Mouse (Mus musculus) left cerebral cortex, postnatal 36 days (tissue): ENCODE measurements at regions not wholly inside any gene's neighbourhood (a gene's known extent, or its start where the extent isn't known, plus 50 kb on each side); places are given as distances from the start of the nearest gene placed in this dataset.

ENCODE experiments used
- DNase-seq, 2 experiments: peaks; one replicate each; pipeline ENCODE4 v3.0.0; 2021 to 2022; ENCODE audit warnings: low spot score in 2 of 2, mixed read lengths in 1 of 2
- intact Hi-C: fragments of 180-260 bp; cut with DNase I; formaldehyde crosslinking; loops from one replicate; pipeline ENCODE4 v1.15.1; 2025

DNA sequence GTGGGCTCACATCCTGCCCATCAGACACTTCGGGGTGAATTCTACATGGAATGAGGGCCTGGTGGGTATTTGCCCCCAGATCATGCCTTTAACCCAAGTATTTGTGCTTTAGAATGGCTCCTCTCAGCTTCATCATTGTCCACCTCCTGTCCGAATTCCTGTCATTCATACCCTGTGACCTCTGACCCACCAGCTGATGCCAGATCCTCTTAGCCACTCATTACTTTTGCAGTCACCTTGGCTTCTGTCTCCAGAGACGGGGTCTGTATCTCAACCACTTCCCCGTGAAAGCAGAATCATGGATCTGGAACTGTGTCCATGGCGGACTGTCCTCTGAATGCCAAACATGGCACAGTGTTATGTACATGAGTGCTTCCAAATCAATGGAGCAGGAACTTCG, 154.8 kb upstream of the Gm5148 start:
- intact Hi-C loops, result no loop called here
- no peak for DNase-seq

DNA sequence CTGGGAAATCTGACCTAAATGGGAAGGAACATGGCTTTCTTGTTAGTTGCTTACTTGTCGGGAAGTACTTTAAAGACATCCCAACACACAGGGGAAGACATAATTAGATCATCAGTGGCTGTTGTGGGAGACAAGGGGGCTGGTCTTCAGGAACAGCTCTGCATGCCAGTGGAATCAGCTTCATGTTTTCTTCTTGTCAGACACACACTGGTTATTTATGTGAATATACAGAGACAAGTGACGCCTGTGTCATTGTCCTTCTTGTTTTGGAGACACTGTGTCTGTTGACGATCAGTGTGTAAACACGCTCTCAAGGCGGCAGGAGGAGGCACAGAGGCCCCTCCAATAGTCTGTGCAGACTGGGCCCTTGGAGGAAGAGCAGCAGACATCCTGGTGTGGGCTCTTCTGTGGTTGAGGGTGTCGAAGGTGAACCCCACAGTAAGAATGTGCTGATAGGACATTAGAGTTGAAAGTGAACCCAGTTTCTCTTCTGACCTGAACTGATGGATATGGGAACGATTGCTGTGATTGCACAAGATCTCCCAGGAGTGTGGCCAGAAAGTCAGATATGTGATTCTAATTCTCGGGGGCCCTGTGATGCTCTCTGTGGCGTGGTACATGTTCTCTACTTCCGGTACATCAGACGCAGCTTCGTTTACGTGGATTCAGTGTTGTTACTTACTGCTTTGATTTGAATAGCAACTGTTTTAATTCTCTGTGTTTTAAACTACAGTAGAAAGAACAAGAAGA, 151.9 kb upstream of the Gm5148 start:
- no peak for DNase-seq
- intact Hi-C loops, result no loop called here

DNA sequence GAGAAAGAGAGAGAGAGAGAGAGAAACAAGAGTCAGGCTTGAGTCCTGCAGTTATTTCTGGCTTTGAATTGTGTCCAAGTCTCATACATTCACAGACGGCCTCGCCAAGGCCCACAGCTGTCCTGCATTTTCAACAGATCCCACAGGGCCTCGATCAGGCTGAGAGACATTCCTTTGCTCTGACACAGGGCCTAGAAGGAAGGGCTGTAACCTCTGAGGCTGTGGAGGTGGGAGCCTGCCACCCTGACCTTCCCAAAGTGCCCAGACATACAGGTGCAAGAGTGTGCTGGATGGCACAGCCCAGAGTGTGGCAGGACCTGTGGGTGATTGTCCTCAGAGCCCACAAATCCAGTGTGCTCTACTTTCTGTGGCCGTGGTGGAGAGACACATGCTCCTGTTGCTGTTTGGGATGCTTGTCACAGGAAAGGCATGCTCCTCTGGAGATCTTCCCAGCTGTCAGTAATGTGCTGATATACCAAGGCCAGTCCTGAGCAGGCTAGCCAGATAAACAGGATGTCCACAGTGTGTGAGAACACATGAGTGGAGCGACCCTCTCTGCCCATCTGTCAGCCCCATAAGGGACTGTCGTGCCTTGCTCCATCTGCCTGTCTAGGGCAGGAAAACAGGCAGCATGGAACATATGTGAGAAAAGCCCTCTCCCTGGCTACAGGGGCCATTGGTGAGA, 151.2 kb upstream of the Gm5148 start:
- DNase-seq, result peak in 1 of 2 experiments; percentile 13
- intact Hi-C loops, result no loop called here

DNA sequence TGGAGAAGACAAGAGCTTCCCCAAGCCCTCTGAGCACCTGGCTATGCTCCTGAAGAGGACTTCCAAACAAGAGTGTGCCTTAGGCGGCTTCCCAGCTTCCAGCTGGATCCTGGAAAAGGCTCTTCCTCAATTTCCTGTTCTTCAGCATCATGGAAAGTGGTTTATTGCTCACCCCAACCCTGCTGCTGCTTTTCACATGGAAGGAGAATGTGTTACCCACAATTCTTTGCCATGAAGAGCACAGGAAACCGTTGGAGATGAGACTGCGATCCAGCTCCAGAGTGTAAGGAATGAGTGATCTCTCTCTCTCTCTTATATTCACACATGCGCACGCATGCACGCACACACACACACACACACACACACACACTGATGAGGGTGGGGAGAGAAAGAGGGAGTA, 150.6 kb upstream of the Gm5148 start:
- intact Hi-C loops, result no loop called here
- DNase-seq, result no peak

DNA sequence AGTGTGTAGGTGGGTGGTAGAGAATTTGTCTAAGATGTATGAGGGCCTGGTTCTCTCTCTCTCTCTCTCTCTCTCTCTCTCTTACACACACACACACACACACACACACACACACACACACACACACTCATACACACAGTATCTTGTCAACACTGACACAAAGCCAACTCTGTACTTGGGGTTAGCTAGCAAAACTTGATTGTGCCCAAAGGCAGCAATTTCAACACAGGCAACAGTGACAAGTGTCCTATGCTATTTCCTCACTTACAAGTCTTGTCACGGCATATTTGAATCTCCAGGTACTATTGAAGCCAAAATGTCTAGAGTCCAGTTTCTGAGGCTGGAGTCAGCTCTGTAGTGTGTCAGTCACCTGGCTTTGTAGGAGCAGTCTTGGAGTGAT, 150.1 kb upstream of the Gm5148 start:
- no peak for DNase-seq
- intact Hi-C loops, result no loop called here

DNA sequence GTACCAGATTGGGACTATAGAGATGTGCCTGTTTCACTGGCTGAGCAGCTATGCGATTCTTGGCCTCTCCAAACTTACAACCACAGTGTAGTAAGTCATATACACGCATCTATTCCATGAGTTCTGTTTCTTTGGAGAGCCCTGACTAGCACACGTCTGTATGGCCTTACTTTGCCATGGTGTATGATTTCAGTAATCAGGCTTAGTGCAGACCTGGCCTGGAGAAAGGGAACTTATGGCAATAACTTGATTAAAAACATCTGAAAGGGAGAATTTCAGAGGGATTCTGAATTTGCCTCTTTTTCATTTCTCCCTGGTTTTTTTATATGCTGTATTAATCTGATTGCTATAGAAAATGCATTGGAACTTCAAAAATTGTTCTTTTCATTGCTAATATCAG, 148.0 kb upstream of the Gm5148 start:
- DNase-seq, result no peak
- intact Hi-C loops, result no loop called here

DNA sequence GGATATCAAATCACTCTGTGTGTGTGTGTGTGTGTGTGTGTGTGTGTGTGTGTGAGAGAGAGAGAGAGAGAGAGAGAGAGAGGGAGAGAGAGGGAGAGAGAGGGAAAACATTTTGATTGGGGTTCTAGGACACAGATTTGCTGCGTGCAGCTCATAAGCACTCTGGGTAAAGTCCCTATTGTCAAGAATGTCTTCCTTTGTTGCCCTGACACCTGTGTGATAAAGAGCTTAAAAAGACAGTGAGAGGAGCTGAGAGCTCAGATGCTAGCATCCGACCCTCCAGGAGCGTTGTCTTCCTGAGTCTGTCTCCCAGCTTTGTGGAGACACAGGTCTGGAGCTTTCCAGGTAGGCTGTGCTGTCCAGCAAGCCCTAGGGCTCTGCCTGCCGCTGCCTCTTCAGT, 146.8 kb upstream of the Gm5148 start:
- intact Hi-C loops, result no loop called here

DNA sequence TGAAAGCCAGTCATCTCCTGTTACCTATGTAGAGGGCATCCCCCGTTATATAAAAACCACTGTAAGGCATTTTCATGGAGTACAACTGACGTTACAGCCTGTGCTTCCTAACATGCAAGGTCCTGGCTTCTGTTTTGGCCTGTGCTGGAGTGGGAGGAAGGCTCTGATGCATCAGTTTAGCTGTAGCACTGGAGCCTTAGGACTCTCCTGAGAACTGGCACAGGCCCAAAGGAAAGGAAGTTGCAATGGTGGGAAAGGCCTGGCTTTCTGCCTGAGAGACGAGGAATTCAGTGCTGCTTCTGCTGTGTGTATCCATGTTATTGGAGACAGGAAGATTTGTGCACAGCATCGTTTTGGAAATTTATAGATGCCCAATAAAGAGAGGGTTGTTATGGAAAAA, 144.2 kb upstream of the Gm5148 start:
- intact Hi-C loops, result no loop called here
- DNase-seq, result no peak

More for the DNA sequence above, 146.8 kb upstream of the Gm5148 start:
- no peak for DNase-seq

DNA sequence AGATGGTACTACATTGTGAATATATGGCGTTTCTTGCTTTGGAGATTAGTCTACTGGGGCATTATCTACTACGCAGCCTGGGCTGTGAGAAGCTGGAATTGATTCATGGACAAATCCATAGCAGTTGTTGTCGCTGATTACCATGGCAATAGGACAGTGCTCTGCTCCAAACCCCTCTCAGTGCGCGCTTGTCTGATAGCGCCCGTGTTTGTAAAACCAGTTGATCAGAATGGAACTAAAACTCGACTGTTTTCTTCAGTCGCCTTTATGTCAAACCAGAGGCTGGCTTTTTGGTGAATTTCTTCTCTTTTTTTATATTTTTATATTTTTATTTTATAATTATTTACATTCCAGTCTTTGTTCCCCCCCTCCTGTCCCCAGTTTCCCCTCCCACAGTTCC, 138.5 kb upstream of the Gm5148 start:
- intact Hi-C loops, result no loop called here
- no peak for DNase-seq

DNA sequence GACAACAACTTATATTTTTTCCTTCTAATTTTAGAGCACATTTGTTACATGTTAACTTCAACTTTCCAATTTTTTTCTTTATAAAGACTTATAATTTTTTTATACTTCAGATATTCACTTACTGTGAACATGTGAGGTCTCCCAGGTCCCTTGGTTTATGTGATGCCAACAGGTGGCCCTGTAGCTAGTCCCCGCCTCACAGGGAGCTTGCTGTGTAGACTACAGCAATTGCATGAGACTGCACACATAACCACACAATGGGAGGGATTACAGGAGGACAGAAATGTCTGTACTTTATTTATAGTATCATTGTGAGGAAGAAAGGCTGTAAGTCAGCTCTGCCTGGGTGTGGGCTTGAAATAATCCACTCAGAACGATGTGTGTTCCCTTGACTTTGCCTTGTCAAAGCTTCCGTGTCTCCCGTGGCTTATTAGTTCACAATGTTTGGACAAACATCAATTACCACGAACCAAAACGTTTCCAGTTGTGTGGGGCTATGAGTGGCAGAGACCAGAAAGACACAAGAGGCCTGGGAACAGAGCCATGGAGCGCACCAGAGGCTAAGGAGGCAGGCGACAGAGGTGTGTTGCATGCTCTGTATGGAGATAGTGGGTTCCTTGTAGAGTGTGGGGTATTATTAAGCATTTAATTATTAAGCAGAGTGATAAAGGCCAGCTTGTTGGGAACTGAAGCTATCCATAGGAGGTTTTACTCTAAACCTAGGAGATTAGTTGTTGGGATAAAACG, 136.6 kb upstream of the Gm5148 start:
- intact Hi-C loops, result no loop called here
- no peak for DNase-seq

DNA sequence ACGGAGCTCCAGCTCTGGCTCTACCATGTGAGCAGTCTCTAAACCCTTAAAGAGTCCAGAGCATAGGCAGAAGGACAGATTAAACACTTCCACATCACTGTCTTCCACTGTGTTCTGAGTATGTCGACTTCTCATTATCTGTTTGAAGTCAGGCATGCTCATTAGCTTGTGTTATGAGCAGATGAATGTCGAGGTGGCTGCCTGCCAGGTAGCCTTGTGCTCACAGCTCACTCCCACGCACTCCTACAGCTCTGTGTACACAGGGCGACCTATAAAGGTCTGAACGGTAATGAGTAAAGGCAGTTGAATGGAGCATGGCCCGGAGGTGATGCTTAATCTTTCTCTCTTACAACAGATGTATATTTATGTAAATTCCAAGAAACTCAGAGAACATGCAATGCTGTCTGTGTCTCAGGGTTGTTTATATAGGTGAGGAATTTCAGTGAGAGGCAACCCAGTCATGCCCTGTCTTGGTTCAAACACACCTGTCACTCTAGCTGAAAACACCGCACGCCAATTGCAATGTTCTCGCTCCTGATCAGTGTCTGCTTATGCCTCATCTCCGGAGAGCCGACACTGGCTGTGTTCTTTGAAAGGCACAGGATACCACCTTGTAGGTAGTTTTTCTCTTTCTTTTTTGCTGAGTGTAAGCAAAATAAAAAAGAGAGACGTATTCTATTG, 135.9 kb upstream of the Gm5148 start:
- DNase-seq, result no peak
- intact Hi-C loops, result no loop called here

DNA sequence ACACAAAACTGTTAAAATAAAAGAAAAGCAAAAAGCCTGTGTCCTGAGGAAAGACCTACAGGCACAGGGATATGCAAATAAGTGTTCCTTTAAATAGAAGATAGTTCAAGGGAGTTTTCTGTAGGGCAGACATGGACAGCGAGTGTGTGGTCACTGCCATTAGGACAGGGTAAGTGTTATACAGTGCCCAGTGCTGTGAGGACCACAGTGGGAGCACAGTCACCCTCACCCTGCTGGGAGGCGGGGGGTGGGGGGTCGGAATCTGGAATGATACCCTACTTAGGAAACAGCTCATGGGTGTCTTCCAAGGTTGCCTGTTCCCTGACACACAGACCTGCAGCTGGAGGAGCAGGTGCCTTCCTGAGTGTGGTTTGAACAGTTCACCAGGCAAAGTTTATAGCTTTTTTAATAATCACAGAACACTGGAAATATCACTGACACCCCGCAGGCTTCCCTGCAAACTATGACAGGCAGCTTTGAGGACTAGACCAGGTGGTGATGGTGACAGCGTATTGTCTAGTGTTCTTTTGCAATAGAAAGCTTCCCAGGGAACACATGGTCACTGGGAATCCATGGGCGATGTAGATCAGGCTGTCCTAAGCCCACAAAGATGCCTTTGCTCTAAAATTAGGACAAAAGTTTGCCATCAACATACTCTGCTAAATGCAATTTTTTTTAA, 134.5 kb upstream of the Gm5148 start:
- intact Hi-C loops, result no loop called here
- no peak for DNase-seq

DNA sequence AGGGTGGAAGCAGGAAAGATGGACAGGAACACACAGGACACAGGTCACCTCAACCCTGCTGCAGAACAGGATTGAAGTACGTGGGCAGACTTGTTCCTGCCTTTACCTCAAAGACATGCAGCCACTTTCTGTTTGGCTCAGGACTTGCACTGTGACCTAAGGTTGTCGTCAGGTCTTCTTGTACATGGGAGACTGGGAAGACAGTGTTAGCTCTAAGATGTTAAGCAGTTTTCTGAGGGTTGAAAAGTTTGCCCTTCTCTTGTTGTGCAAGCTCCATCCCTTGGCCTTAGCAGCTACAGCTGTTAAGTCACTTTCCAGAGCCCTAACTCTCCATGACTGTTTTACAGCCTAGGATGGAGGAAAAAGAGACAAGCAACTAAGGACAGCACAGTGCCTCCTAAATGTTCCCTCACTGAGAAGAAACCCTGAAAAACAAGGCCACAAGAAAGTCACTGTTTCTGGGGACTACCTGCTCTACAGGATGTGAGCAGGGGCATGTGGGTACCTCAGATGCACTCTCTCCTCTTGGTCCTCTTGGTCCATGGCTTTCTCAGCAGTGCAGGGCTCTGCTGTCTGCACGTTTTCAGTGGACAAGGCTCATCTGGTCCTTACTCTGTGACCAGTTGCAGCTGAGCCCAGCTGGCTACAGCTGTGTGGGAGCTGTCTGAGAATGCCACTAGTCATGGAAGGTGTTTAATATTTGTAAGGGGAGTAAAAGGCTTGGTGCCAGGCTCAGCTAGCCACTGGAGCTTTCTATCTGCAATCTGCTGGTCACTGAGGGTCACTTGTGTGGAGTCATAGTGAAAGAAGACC, 122.1 kb upstream of the Gm5148 start:
- DNase-seq, result no peak
- intact Hi-C loops, result no loop called here

DNA sequence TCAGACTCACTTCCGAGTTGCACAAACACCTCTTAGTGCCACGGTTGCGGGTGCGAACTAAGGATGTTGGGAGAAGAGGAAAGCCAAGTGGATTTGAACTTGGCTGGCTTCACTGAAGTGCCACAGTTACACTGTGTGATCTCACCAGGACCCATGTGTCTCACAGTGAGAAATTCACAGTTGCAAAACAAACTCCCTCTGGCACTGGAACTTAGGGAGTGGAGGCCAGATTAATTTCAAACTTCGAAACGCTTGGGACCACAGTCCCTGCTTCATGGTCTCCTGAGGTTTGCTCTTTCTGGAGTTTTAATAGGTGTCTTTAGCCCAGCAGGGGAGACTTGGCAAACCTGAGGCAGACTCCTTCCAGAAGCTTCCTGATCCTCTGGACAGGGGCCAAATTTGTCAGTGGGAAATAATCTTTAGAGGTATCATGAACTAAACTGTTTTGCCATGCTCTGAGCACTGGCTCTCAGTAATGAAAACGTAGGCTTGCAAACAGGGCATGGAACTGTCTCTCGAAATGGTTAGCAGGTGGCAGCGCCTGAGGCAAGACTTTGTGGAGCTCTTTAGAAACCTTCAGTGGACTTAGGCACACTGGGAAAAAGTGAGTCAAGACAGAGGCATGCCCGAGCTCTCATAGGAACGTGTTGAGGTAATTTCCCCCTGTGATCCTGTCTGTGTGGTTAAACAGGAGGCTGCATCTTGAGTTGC, 121.2 kb upstream of the Gm5148 start:
- intact Hi-C loops, result no loop called here
- no peak for DNase-seq

DNA sequence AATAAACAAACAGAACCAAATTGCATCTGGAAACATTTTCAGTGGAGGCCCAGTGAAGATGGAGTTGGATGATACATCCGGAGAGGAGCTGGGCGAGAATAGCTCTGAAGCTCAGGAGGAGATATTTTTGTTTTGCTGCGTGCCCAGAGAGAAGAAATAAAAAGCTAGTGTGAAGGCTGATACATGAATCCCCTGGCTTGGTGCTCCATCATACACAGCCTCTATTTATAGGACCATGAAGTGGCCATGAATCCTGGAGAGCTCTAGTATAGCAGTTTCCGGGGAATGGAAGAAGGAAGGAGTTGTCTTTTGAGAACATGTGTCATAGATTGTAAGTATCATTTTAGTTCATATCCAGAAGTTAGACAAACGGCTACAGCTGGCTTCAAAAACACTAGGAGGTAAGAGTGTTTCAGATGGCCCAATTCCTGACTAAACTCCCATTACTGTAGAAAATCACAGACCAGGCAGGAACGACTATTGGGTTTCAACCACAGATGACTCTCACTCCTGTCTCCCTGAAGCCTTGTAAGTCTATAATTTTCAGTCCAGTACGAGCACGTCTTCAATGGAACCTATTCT, 120.5 kb upstream of the Gm5148 start:
- no peak for DNase-seq
- intact Hi-C loops, result no loop called here

DNA sequence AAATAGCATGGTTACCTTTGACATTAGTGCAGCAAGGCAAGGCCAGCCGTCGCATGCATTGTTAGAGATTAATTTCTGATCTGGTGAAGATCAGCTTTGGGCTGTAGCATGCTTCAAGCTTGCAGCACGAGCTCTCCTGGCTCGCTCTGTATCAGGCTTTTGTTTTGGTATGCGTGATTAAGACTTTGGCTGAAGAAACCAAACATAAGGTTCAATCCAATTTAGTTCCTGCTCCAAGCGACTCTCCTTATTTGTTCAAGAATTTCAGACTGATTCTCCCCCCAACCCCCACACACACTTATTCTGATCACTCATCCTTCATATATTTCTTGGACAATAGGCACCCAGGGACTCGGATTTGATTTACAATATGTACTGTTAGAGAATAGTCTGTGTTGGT, 118.0 kb upstream of the Gm5148 start:
- no peak for DNase-seq

DNA sequence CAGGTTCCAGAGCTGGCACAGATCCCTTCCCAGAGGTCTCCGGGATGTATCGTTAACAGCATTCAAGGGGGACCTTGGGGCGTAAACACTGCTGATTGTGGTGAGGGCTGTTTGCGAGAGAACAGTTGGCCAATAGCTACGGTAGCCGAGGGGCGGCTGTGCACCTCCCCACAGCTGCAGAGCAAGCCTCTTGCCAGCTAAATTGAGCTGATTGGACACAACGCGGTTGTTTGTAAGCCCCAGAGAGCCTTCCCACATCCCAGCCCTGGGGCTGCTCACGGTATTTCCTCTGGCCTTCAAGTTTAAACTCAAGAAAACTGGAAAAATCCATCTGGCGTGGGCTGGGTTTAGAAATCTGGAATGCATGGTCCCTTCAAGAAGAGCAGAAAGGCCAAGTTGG, 114.6 kb upstream of the Gm5148 start:
- DNase-seq, result no peak
- intact Hi-C loops, result no loop called here

More for the DNA sequence above, 118.0 kb upstream of the Gm5148 start:
- intact Hi-C loops, result no loop called here

DNA sequence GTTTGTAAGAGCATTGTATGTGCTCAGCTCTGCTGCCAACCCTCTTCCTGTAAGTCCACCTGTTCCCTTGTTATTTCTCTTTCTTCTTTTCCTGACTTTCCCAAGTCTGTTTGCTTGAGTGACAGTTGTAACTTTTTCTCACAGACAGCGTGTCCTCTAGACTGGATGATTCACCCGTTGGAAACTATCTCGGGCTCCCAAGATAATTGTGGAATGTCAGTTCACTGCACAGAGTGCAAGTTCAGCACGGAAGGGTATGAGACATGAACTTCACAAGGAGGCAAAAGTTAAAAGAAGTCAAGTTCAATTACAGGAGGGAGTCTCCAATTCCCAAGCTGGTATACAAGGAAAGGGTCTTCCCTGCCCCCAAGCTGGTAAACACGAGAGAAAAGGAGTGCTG, 112.5 kb upstream of the Gm5148 start:
- DNase-seq, result no peak
- intact Hi-C loops, result no loop called here
